19 mouse cellular contexts compared by ENCODE assay signal in genomic region chr3:95136336-95136735, GRCm38 (mm10). TPM values are rescaled to one million over a fixed set of nuclear protein-coding genes. Genes with fewer than 3 reads are reported as not detected.
A peak's percentile ranks its signal among the peaks of the same experiment; 100 is the strongest.
DNase-seq lines count a peak whose midpoint lies in the region; ATAC-seq and TF ChIP-seq lines count a peak whose summit lies in the region.
"Had no signal": no experiment of that assay in that cellular context is flagged by ENCODE, and none has a peak within 500 bp of the region (broad histone marks: within the 10 kb centered on the region; RNA-seq: fewer than 3 reads in every experiment).

No protein-coding gene starts in this region.

- H3K4me3 ChIP-seq in heart, embryonic 11.5 days (ENCODE audit: low read depth, low read length): no peak overlapping the region
- no peak overlapping the region for H3K4me3 ChIP-seq in spleen, adult 2 months (ENCODE audit: extremely low read depth, insufficient read depth, insufficient read length)
- H3K4me3 ChIP-seq: forebrain, embryonic 15.5 days; midbrain, embryonic 10.5 days had no signal

- no peak overlapping the region for H3K4me2 ChIP-seq in heart, embryonic 11.5 days
- H3K4me2 ChIP-seq: forebrain, embryonic 15.5 days had no signal

- no peak for TF ChIP-seq POLR2A in spleen, adult 2 months (IDR thresholded peaks at IDR 0.05; ENCODE audit: low read depth, low read length)

- 92% methylated on average over 3 of the region's 3 CpGs for WGBS in heart, embryonic 11.5 days (ENCODE audit: insufficient replicate concordance)
- 23% methylated on average over 3 of the region's 3 CpGs for WGBS in spleen, adult 2 months

- no peaks in the 10 kb centered on the region for H3K9me3 ChIP-seq in heart, embryonic 11.5 days (replicated peaks; ENCODE audit: control insufficient read depth, low read length)
- H3K9me3 ChIP-seq: forebrain, embryonic 15.5 days; G1E; heart, embryonic 15.5 days; hindbrain, embryonic 10.5 days; limb, embryonic 15.5 days; midbrain, embryonic 10.5 days had no signal

- no peak for ATAC-seq in heart, embryonic 11.5 days (replicated peaks; ENCODE audit: insufficient number of reproducible peaks, low FRiP score, low TSS enrichment)
- ATAC-seq in granulocyte monocyte progenitor cell, adult 5-6 weeks (replicated peaks; ENCODE audit: poor library complexity, severe bottlenecking): peak; percentile 11
- no peak for ATAC-seq in erythroblast, adult 5-6 weeks (replicated peaks; ENCODE audit: low FRiP score, poor library complexity, severe bottlenecking)
- ATAC-seq: forebrain, embryonic 15.5 days; lung, postnatal 0 days had no signal

- peaks cover 11% of the 10 kb centered on the region for H3K4me1 ChIP-seq in heart, embryonic 11.5 days (ENCODE audit: control insufficient read depth, insufficient read depth, low read length)
- H3K4me1 ChIP-seq in spleen, adult 2 months (ENCODE audit: control insufficient read depth, insufficient read depth, insufficient read length): peaks cover 36% of the 10 kb centered on the region

- H3K36me3 ChIP-seq in heart, embryonic 11.5 days (ENCODE audit: control insufficient read depth, insufficient read depth, low read length): no peaks in the 10 kb centered on the region
- peaks cover 12% of the 10 kb centered on the region for H3K36me3 ChIP-seq in spleen, adult 2 months (ENCODE audit: control insufficient read depth, insufficient read depth, low read length)

- no peaks in the 10 kb centered on the region; the same call in 1 of the 2 replicates for H3K27me3 ChIP-seq in heart, embryonic 11.5 days (ENCODE audit: control insufficient read depth, insufficient read depth, low read length)
- no peaks in the 10 kb centered on the region for H3K27me3 ChIP-seq in spleen, adult 2 months (ENCODE audit: control insufficient read depth, insufficient read depth, low read length)
- H3K27me3 ChIP-seq: forebrain, embryonic 15.5 days; heart, embryonic 15.5 days; limb, embryonic 15.5 days had no signal

- peak; percentile 86 for DNase-seq in heart, adult 11 months
- peak in 1 of 2 experiments; percentile 37 for DNase-seq in spleen, adult 2 months (ENCODE audit: low read depth in 1 of 2, low spot score in 2 of 2)
- no peak for DNase-seq in spleen, adult 12 weeks (ENCODE audit: low spot score)
- DNase-seq in naive thymus-derived CD4-positive, alpha-beta T cell, adult 2 months (ENCODE audit: low read depth): peak; percentile 38
- DNase-seq in embryo, embryonic 10 days (ENCODE audit: low spot score): no peak
- DNase-seq: cerebellum, postnatal 25 days; kidney, adult 8-10 months; kidney, postnatal 36 days; right cerebral cortex, adult 18-20 months had no signal

- TF ChIP-seq CTCF in spleen, adult 2 months (IDR thresholded peaks at IDR 0.05; ENCODE audit: extremely low read depth, insufficient read depth, insufficient read length, insufficient replicate concordance): no peak

- no peak overlapping the region for H3K9ac ChIP-seq in heart, embryonic 11.5 days (ENCODE audit: low read depth, low read length)
- H3K9ac ChIP-seq: forebrain, embryonic 15.5 days; heart, embryonic 15.5 days; limb, embryonic 15.5 days had no signal

- no peak overlapping the region for H3K27ac ChIP-seq in heart, embryonic 11.5 days (ENCODE audit: low read depth, low read length)
- H3K27ac ChIP-seq in spleen, adult 2 months (ENCODE audit: insufficient read depth, low read length): peak overlapping the region; percentile 71
- H3K27ac ChIP-seq: forebrain, embryonic 15.5 days; heart, embryonic 15.5 days; hindbrain, embryonic 10.5 days; limb, embryonic 15.5 days; midbrain, embryonic 10.5 days had no signal

RNA-seq across cellular contexts. Expression of gene Lysmd1, which starts 2.4 kb away (rescaled TPM):
- 6.5 and 7.6 TPM in 2 replicates for polyA plus RNA-seq in heart, embryonic 11.5 days (2014; fragmentation: Nextera tagmentation; extraction: Ambion mirVana)
- polyA plus RNA-seq in spleen, adult 2 months (2012; rRNA removed): 4.7 and 5.3 TPM in 2 replicates
- 3.1 and 4.3 TPM in 2 replicates for total RNA-seq in granulocyte monocyte progenitor cell, adult 5-6 weeks (2014; fragmentation: Nextera tagmentation)
- 2.7 and 4.4 TPM in 2 replicates for total RNA-seq in granulocyte monocyte progenitor cell, adult 5-6 weeks (2017)
- 7.7 and 12.1 TPM in 2 replicates for total RNA-seq in erythroblast, adult 5-6 weeks (2015; ENCODE audit: low replicate concordance)
- 11.7 and 13.7 TPM in 2 replicates for total RNA-seq in erythroblast, adult 5-6 weeks (2017; ENCODE audit: low replicate concordance)

RNA-seq across cellular contexts. Expression of gene Scnm1, which starts 2.5 kb away (rescaled TPM):
- polyA plus RNA-seq in heart, embryonic 11.5 days (2014; fragmentation: Nextera tagmentation; extraction: Ambion mirVana): 57.7 and 61.8 TPM in 2 replicates
- polyA plus RNA-seq in spleen, adult 2 months (2012; rRNA removed): 25.2 and 29.4 TPM in 2 replicates
- 41.2 and 82.8 TPM in 2 replicates for total RNA-seq in granulocyte monocyte progenitor cell, adult 5-6 weeks (2014; fragmentation: Nextera tagmentation)
- 53.1 and 64.1 TPM in 2 replicates for total RNA-seq in granulocyte monocyte progenitor cell, adult 5-6 weeks (2017)
- total RNA-seq in erythroblast, adult 5-6 weeks (2015; ENCODE audit: low replicate concordance): 36.4 and 39.0 TPM in 2 replicates
- 38.9 and 39.8 TPM in 2 replicates for total RNA-seq in erythroblast, adult 5-6 weeks (2017; ENCODE audit: low replicate concordance)

RNA-seq across cellular contexts. Expression of gene Tnfaip8l2, which starts 5.8 kb away (rescaled TPM):
- polyA plus RNA-seq in heart, embryonic 11.5 days (2014; fragmentation: Nextera tagmentation; extraction: Ambion mirVana): 0.79 and 1.5 TPM in 2 replicates
- 89.1 and 132 TPM in 2 replicates for polyA plus RNA-seq in spleen, adult 2 months (2012; rRNA removed)
- total RNA-seq in granulocyte monocyte progenitor cell, adult 5-6 weeks (2014; fragmentation: Nextera tagmentation): 30.5 and 40.2 TPM in 2 replicates
- total RNA-seq in granulocyte monocyte progenitor cell, adult 5-6 weeks (2017): 21.0 and 24.3 TPM in 2 replicates
- 10.2 and 17.1 TPM in 2 replicates for total RNA-seq in erythroblast, adult 5-6 weeks (2015; ENCODE audit: low replicate concordance)
- 6.0 and 12.4 TPM in 2 replicates for total RNA-seq in erythroblast, adult 5-6 weeks (2017; ENCODE audit: low replicate concordance)
- polyA plus RNA-seq: G1E had no signal

RNA-seq across cellular contexts. Expression of gene Tmod4, which starts 12.1 kb away (rescaled TPM):
- 0.53 and 0.83 TPM in 2 replicates for polyA plus RNA-seq in heart, embryonic 11.5 days (2014; fragmentation: Nextera tagmentation; extraction: Ambion mirVana)
- 0.69 and 0.91 TPM in 2 replicates for polyA plus RNA-seq in spleen, adult 2 months (2012; rRNA removed)
- 9.4 and 13.9 TPM in 2 replicates for total RNA-seq in granulocyte monocyte progenitor cell, adult 5-6 weeks (2014; fragmentation: Nextera tagmentation)
- total RNA-seq in granulocyte monocyte progenitor cell, adult 5-6 weeks (2017): not detected in 2 replicates
- not detected in 2 replicates for total RNA-seq in erythroblast, adult 5-6 weeks (2015; ENCODE audit: low replicate concordance)
- 0.17 and 3.3 TPM in 2 replicates for total RNA-seq in erythroblast, adult 5-6 weeks (2017; ENCODE audit: low replicate concordance)

RNA-seq across cellular contexts. Expression of gene Sema6c, which starts 23.9 kb away (rescaled TPM):
- polyA plus RNA-seq in heart, embryonic 11.5 days (2014; fragmentation: Nextera tagmentation; extraction: Ambion mirVana): 2.2 and 2.8 TPM in 2 replicates
- polyA plus RNA-seq in spleen, adult 2 months (2012; rRNA removed): 2.2 TPM in 2 replicates
- total RNA-seq in granulocyte monocyte progenitor cell, adult 5-6 weeks (2014; fragmentation: Nextera tagmentation): not detected in 2 replicates
- total RNA-seq in granulocyte monocyte progenitor cell, adult 5-6 weeks (2017): not detected in 2 replicates
- total RNA-seq in erythroblast, adult 5-6 weeks (2015; ENCODE audit: low replicate concordance): not detected in 2 replicates
- not detected in 2 replicates for total RNA-seq in erythroblast, adult 5-6 weeks (2017; ENCODE audit: low replicate concordance)

Comparison
In these comparisons a context has a peak if more than half of its experiments do, and no peak if none do; other contexts are left out.
1. DNase-seq: peak in heart, adult 11 months (single experiment) and naive thymus-derived CD4-positive, alpha-beta T cell, adult 2 months (single experiment); none in spleen, adult 12 weeks (single experiment) and embryo, embryonic 10 days (single experiment).